Mouse (Mus musculus) common myeloid progenitor, adult 5-6 weeks (primary cell): Measurements from ENCODE around the gene Lmna. TPM values are rescaled to one million over a fixed set of nuclear protein-coding genes. Genes with fewer than 3 reads are reported as not detected.
A peak's percentile ranks its signal among the peaks of the same experiment; 100 is the strongest.

Source experiments
- ATAC-seq: replicated peaks from 2 replicates; pipeline ENCODE4 v1.8.0; 2016; ENCODE audit warnings: low read depth, mild to moderate bottlenecking, moderate TSS enrichment, inconsistent platforms; ENCODE audit not compliant: poor library complexity, severe bottlenecking
- total RNA-seq: library from RNA; stranded (forward); fragments of 200-1000, 187-1606 nt; gene quantifications from 2 replicates; pipeline ENCODE4 v1.2.3, GENCODE M21; 2017

Gene Lmna
- total RNA-seq, 1 experiment from 2014 or later: 25.6 TPM

GRCm38 (mm10) chr3:88526157-88527131 is 16.7 kb upstream of the Lmna start:
- peak; percentile 74 for ATAC-seq

GRCm38 (mm10) chr3:88525021-88525420 is 15.3 kb upstream of the Lmna start:
- ATAC-seq: no peak

- ATAC-seq: no peak
These were observed 13.3 kb upstream of the Lmna start for GRCm38 (mm10) chr3:88523027-88523426.

DNA sequence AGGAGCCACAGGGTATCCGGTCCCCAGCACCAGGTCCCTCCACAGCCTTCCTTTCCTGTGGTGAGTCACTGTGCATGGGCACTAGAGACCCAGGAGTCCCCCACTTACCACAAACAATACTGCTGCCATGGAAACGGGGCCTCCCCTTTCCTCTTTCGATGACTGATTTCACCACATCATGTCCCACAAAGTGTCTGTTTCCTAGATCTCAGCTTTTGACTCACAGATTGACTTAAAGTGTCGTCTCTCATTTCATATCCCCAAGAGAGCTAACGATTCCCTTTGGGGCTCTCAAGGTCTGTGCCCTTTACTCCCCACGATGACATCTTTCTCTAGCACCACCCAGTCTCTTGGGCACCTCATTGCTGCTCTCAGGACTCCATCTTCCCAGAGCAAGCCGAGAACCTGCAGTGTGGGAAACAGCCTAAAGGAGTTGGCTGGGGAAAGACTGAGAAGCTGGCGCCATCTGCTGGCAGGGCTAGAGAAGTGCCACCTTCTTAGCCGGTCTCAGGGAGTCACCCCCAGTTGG is 12.1 kb upstream of the Lmna start:
- peak; percentile 90 for ATAC-seq

GRCm38 (mm10) chr3:88521156-88521555 is 11.4 kb upstream of the Lmna start:
- ATAC-seq: no peak

DNA sequence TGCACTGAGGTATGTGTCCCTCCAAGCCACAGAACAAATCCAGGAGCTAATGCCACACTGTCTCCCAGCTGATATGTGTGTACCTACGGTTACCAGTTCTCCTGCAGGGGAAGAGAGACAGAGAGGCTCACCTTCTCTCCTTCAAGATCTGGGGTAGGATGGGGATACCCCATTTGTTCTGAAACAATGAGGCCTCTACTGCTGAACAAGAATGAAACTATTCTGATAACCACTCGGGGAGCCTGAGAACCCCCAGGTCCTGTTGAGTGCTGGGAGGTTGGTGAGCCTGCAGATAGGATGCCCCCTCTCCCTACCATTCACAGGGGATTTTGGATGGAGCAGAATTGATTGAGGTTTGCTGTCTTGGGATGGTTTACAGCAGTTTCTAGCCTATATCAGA is 10.3 kb upstream of the Lmna start:
- no peak for ATAC-seq

DNA sequence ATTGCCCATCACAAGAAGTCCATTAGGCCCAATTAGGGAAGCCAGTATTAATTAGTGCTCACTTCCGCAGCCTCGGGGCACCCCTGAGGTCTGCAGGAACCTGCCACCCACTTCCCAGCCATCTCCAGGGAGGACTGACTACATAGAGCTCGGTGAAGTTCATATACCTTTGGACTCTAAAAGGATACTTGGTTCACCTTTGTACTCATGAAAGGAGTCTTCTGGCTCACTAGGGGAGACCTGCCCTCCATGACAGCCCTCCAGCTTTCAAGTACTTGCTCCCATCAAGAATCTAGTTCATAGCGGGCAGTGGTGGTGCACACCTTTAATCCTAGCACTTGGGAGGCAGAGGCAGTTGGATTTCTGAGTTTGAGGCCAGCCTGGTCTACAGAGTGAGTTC is 8.7 kb upstream of the Lmna start:
- ATAC-seq: no peak

DNA sequence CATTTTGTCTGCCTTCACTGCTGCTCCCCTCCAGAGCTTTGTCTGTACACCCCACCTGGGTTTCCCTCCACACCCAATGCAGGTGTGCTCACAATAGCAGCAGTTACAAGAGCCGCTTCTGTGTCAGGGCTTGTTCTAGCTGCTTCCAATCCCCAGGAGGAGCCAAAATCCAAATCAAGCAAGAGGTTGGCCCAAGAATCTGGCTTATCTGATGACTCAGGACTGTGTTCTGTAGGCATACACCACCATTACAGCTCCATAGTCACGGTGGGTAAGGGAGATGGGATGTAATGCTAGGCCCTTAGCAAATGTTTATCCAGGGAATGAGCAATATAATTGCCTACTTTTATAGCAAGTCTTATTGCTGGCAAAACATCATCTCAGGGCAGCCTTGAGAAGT is 6.7 kb upstream of the Lmna start:
- ATAC-seq: no peak

DNA sequence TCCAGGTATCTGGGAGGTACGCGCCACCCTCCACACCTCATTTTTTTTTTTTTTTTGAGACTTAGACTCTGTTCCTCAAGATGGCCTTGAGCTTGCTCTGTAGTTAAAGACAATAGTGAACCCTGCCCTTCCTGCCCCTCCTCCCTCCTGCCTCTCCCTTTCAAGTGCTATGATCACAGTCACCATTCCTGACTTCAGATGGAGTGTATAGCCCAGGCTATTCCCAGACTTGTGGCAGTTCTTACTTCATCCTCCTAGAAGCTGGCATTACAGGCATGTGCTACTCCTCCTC is 5.3 kb upstream of the Lmna start:
- ATAC-seq: no peak

- ATAC-seq: no peak
These were observed 4.7 kb upstream of the Lmna start for GRCm38 (mm10) chr3:88514231-88515094.

GRCm38 (mm10) chr3:88513546-88514115 is 3.9 kb upstream of the Lmna start:
- ATAC-seq: no peak

DNA sequence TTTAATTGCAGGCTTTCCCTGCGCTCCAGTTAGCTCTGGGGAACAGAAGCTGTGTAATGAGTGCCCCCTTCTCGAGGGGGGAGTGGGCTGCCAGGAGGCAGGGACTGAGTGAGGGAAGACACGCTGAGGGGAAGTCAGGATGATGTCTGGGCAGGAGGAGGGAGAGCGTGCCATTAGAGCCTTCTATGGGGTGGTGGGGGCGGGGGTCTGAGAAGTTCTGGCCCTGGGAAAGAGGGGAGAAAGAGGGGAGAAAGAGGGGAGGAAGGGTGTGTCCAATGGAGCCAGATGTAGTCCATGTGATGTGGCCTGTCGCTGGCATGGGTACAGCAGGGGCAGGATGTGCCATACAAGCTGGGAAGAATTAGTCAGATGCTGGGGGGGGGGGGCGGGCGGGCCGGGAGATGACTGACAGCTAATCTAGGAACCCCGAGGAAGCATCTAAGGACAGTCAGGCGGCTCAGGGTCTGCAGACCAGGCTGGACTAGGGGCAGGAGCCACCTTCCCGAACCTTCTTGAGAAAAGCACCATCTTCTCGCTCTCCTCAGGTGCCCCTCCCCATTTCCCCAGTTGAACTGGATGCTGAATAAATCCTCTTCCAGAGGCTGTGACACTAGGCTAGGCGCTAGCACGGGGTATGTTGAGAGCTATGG is 3.3 kb upstream of the Lmna start:
- ATAC-seq: no peak

DNA sequence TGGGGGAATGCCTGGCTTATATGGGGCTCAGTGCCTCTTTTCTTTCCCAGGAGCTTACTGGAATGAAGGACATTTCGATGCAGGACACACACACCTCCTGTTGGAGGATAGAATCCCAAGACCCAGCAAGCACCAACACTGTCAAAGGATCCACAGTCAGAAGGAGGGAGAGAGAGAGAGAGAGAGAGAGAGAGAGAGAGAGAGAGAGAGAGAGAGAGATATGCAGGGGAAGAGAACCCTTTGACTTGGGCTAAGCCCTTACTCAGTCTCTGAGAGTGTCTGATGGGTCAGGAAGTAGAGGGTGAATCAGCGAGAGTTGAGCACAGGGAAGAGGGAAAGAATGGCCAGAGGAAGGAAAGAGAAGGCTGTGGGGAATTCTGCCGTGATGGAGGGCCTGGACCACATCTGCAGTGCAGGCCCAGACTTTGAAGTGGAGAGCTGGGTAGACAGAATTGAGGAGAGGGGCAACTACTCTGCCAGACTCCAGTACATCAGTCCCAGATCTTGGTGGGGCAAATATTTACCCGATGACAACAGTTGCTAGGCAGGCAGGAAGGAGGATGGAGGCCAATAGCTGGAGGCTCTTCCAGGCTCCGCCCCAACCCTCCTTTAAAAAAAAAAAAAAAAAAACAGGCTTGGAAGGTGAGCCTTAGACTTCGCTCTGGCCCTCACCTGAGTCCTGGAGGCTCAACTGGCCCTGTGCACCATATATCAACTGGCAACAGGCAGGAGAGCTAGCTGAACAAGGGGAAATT is 2.6 kb upstream of the Lmna start:
- ATAC-seq: no peak

DNA sequence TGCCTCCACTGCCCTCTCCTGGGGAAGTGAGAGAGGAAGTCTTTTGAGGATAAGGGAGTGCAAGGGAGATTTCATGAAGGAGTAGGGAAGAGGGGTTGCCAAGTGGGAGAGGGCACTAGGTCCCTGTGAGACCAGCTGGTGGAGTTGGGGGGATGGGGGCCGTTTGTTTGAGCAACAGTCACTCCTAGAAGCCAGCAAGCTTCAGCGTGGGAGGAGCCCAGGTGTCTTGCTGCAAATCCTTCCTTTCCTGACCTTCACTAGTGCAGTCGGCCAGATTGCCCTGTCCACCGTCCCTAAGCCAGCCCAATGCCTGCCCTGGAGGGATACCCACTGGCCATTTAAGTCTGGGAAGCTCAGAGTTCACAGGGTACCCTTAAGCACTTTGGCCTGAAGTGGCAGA is 1.8 kb upstream of the Lmna start:
- no peak for ATAC-seq

- no peak for ATAC-seq
These were observed 899 bp upstream of the Lmna start for GRCm38 (mm10) chr3:88510421-88511289.

GRCm38 (mm10) chr3:88509250-88509649 is 506 bp downstream of the Lmna start:
- no peak for ATAC-seq

GRCm38 (mm10) chr3:88505765-88506164 is 4.0 kb downstream of the Lmna start:
- no peak for ATAC-seq

DNA sequence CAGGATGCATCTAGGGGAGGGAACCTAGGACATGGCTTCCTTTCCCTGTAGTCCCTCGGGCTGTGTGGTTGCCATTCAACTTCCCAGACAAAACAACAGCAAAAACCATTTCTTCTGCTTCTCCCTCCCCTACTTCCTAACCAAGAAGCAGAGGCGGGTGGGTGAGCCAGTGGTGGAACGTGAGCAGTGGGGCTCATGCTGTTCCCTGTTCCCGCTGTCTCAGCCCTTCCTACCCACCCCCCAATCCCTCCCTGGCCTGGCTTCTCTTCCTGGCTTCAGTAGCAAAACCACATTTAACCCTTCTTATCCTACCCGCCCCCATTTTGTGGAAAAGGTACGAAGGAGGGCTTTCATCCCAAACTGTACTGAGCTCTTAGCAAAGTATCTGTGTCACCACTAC is 4.7 kb downstream of the Lmna start:
- ATAC-seq: no peak
